ENCODE assay signal across 8 mouse cellular contexts in genomic region chr14:54432837-54433830, GRCm38 (mm10). TPM values are rescaled to one million over a fixed set of nuclear protein-coding genes. Genes with fewer than 3 reads are reported as not detected.
DNase-seq lines count a peak whose midpoint lies in the region; ATAC-seq and TF ChIP-seq lines count a peak whose summit lies in the region.

No protein-coding gene starts in this region.

- H3K4me1 ChIP-seq in kidney, embryonic 14.5 days (ENCODE audit: control insufficient read depth, insufficient read depth, low read length): peaks cover 36% of the 10 kb centered on the region
- H3K4me1 ChIP-seq in CH12.LX (ENCODE audit: control insufficient read depth in 1 of 2, insufficient read depth in 2 of 2): peaks cover 14 to 28% of the 10 kb centered on the region in 2 experiments
- H3K4me1 ChIP-seq in embryonic facial prominence, embryonic 13.5 days: peaks cover 44% of the 10 kb centered on the region
- peaks cover 43% of the 10 kb centered on the region for H3K4me1 ChIP-seq in hindbrain, embryonic 12.5 days
- peaks cover 35% of the 10 kb centered on the region; the same call in 1 of the 2 replicates for H3K4me1 ChIP-seq in lung, postnatal 0 days (ENCODE audit: insufficient read depth, low read depth, low read length)

- peak overlapping the region; percentile 98 for H3K27ac ChIP-seq in kidney, embryonic 14.5 days (ENCODE audit: low read depth, low read length)
- no peak overlapping the region for H3K27ac ChIP-seq in CH12.LX (ENCODE audit: insufficient read depth, low read depth)
- peak overlapping the region; percentile 100 for H3K27ac ChIP-seq in embryonic facial prominence, embryonic 13.5 days
- H3K27ac ChIP-seq in hindbrain, embryonic 12.5 days: peak overlapping the region; percentile 89
- H3K27ac ChIP-seq in lung, postnatal 0 days (ENCODE audit: low read length): peak overlapping the region; percentile 98

- H3K9ac ChIP-seq in kidney, embryonic 14.5 days (ENCODE audit: low read depth, low read length): peak overlapping the region; percentile 99
- H3K9ac ChIP-seq in CH12.LX (ENCODE audit: insufficient read depth, low read depth): no peak overlapping the region
- H3K9ac ChIP-seq in embryonic facial prominence, embryonic 13.5 days: peak overlapping the region; percentile 100
- peak overlapping the region; percentile 86 for H3K9ac ChIP-seq in hindbrain, embryonic 12.5 days
- H3K9ac ChIP-seq in lung, postnatal 0 days (replicated peaks; ENCODE audit: low read depth): peak overlapping the region; percentile 97

- peak overlapping the region; percentile 64 for H3K4me2 ChIP-seq in kidney, embryonic 14.5 days (replicated peaks; ENCODE audit: low read depth, low read length)
- no peak overlapping the region for H3K4me2 ChIP-seq in CH12.LX (ENCODE audit: insufficient read depth, low read depth, poor library complexity, severe bottlenecking)
- peak overlapping the region; percentile 92 for H3K4me2 ChIP-seq in embryonic facial prominence, embryonic 13.5 days
- peak overlapping the region; percentile 60 for H3K4me2 ChIP-seq in hindbrain, embryonic 12.5 days (replicated peaks)
- peak overlapping the region; percentile 77 for H3K4me2 ChIP-seq in lung, postnatal 0 days (replicated peaks; ENCODE audit: low read depth, low read length)

- no peak for TF ChIP-seq EP300 in CH12.LX (IDR thresholded peaks at IDR 0.05; ENCODE audit: low read length)
- TF ChIP-seq EP300 in lung, postnatal 0 days (IDR thresholded peaks at IDR 0.05): no peak

- peak overlapping the region; percentile 93 for H3K4me3 ChIP-seq in kidney, embryonic 14.5 days (ENCODE audit: low read length)
- H3K4me3 ChIP-seq in CH12.LX (replicated peaks in 1 of 3; ENCODE audit: low read depth in 2 of 3, low read length in 2 of 3, poor library complexity in 1 of 3): no peak overlapping the region
- H3K4me3 ChIP-seq in embryonic facial prominence, embryonic 13.5 days: peak overlapping the region; percentile 89
- peak overlapping the region; percentile 67 for H3K4me3 ChIP-seq in hindbrain, embryonic 12.5 days
- H3K4me3 ChIP-seq in lung, postnatal 0 days (ENCODE audit: low read depth, low read length): peak overlapping the region; percentile 89

- TF ChIP-seq POLR2A in CH12.LX (IDR thresholded peaks at IDR 0.05; ENCODE audit: low read depth, low read length): no peak

- DNase-seq in kidney, postnatal 14 days: no peak
- DNase-seq in CH12.LX (ENCODE audit: extremely low read depth): no peak
- peak; percentile 51 for DNase-seq in lung, postnatal 0 days (ENCODE audit: low spot score)
- no peak for DNase-seq in embryo, embryonic 9.5 days (ENCODE audit: extremely low spot score)
- no peak for DNase-seq in spleen, adult 18-20 months

- H3K9me3 ChIP-seq in kidney, embryonic 14.5 days (ENCODE audit: control insufficient read depth, low read length): no peaks in the 10 kb centered on the region
- no peaks in the 10 kb centered on the region for H3K9me3 ChIP-seq in CH12.LX (replicated peaks; ENCODE audit: low read length)
- H3K9me3 ChIP-seq in embryonic facial prominence, embryonic 13.5 days: no peaks in the 10 kb centered on the region
- H3K9me3 ChIP-seq in hindbrain, embryonic 12.5 days (replicated peaks): no peaks in the 10 kb centered on the region
- H3K9me3 ChIP-seq in lung, postnatal 0 days (ENCODE audit: low read length): no peaks in the 10 kb centered on the region

- no peaks in the 10 kb centered on the region for H3K79me2 ChIP-seq in CH12.LX (replicated peaks; ENCODE audit: control insufficient read depth, extremely low read depth, insufficient read depth, poor library complexity, severe bottlenecking)

- dilution Hi-C loops in CH12.LX (cut with MboI; ENCODE audit: extremely low pct_ligation_motif_present, extremely low pct_unique_long_range_greater_than_20kb, low sequenced_read_pairs): no loop called here

- H3K27me3 ChIP-seq in kidney, embryonic 14.5 days (ENCODE audit: control insufficient read depth, insufficient read depth, low read length): no peaks in the 10 kb centered on the region
- H3K27me3 ChIP-seq in CH12.LX (replicated peaks): no peaks in the 10 kb centered on the region
- no peaks in the 10 kb centered on the region for H3K27me3 ChIP-seq in embryonic facial prominence, embryonic 13.5 days
- peaks cover 14% of the 10 kb centered on the region for H3K27me3 ChIP-seq in hindbrain, embryonic 12.5 days
- no peaks in the 10 kb centered on the region for H3K27me3 ChIP-seq in lung, postnatal 0 days (replicated peaks; ENCODE audit: insufficient read depth, low read length)

- no peak for TF ChIP-seq RAD21 in CH12.LX (IDR thresholded peaks at IDR 0.05; ENCODE audit: low read depth, low read length)

- H3K36me3 ChIP-seq in kidney, embryonic 14.5 days (ENCODE audit: control insufficient read depth, insufficient read depth, low read length): peaks cover 42% of the 10 kb centered on the region
- peaks cover 13 to 28% of the 10 kb centered on the region in 2 experiments for H3K36me3 ChIP-seq in CH12.LX (replicated peaks in 1 of 2; ENCODE audit: control insufficient read depth in 1 of 2, insufficient read depth in 1 of 2, low read length in 1 of 2)
- H3K36me3 ChIP-seq in embryonic facial prominence, embryonic 13.5 days: peaks cover 38% of the 10 kb centered on the region
- 0 out of 2 replicates have a peak, but pooled peaks cover 4% of the 10 kb centered on the region for H3K36me3 ChIP-seq in hindbrain, embryonic 12.5 days
- H3K36me3 ChIP-seq in lung, postnatal 0 days (ENCODE audit: insufficient read depth, low read length): no peaks in the 10 kb centered on the region; the same call in 1 of the 2 replicates

- in situ Hi-C loops in CH12.LX (cut with MboI; ENCODE audit: low pct_ligation_motif_present, low pct_unique_long_range_greater_than_20kb, low sequenced_read_pairs): loop anchor here (10.0 kb wide), 1 partner anchor 198 kb away; no protein-coding TSS in a partner anchor

- 22% methylated on average over 17 of the region's 17 CpGs for WGBS in kidney, embryonic 14.5 days
- 17% methylated on average over 17 of the region's 17 CpGs for WGBS in embryonic facial prominence, embryonic 13.5 days
- 46% methylated on average over 16 of the region's 17 CpGs for WGBS in hindbrain, embryonic 12.5 days
- WGBS in lung, postnatal 0 days: 9% methylated on average over 17 of the region's 17 CpGs

- peak; percentile 22 for ATAC-seq in kidney, embryonic 14.5 days (ENCODE audit: low FRiP score, low TSS enrichment)
- no peak for ATAC-seq in embryonic facial prominence, embryonic 13.5 days (ENCODE audit: insufficient number of reproducible peaks, insufficient read depth, low FRiP score, low TSS enrichment, low read depth)
- 0 out of 2 replicates have a peak, but pooled peaks have one; percentile 14 for ATAC-seq in hindbrain, embryonic 12.5 days (ENCODE audit: low FRiP score)
- ATAC-seq in lung, postnatal 0 days: 0 out of 2 replicates have a peak, but pooled peaks have one; percentile 4

- no peak for TF ChIP-seq CTCF in CH12.LX (conservative IDR thresholded peaks at IDR 0.05 in 1 of 2, IDR thresholded peaks at IDR 0.05 in 1 of 2; ENCODE audit: low read depth in 2 of 2, low read length in 2 of 2)
- TF ChIP-seq CTCF in lung, postnatal 0 days (IDR thresholded peaks at IDR 0.05): no peak

RNA-seq across cellular contexts. Expression of gene Mmp14, which starts 1.7 kb away (rescaled TPM):
- polyA plus RNA-seq in kidney, embryonic 14.5 days (2014; fragmentation: Nextera tagmentation; extraction: Ambion mirVana): 101 and 167 TPM in 2 replicates
- total RNA-seq in CH12.LX (2012; rRNA removed): 0.08 and 0.17 TPM in 2 replicates
- 0.08 and 0.11 TPM in 2 replicates for total RNA-seq in CH12.LX (2014; rRNA removed)
- polyA plus RNA-seq in CH12.LX (2012; ENCODE audit: insufficient read length, low read depth): 0.10 TPM in 1 of 2 replicates, not detected in the other
- 202 and 208 TPM in 2 replicates for polyA plus RNA-seq in embryonic facial prominence, embryonic 13.5 days (2015; fragmentation: Nextera tagmentation; extraction: Ambion mirVana)
- polyA plus RNA-seq in hindbrain, embryonic 12.5 days (2016; fragmentation: Nextera tagmentation; extraction: Ambion mirVana): 113 and 117 TPM in 2 replicates
- 150 and 155 TPM in 2 replicates for polyA plus RNA-seq in lung, postnatal 0 days (2015; fragmentation: Nextera tagmentation; extraction: Ambion mirVana)

RNA-seq across cellular contexts. Expression of gene Mrpl52, which starts 6.4 kb away (rescaled TPM):
- 269 and 360 TPM in 2 replicates for polyA plus RNA-seq in kidney, embryonic 14.5 days (2014; fragmentation: Nextera tagmentation; extraction: Ambion mirVana)
- total RNA-seq in CH12.LX (2012; rRNA removed) (309 and 328 TPM in 2 replicates), CH12.LX (2014; rRNA removed) (87.9 and 97.1 TPM in 2 replicates)
- 230 and 281 TPM in 2 replicates for polyA plus RNA-seq in CH12.LX (2012; ENCODE audit: insufficient read length, low read depth)
- 203 and 286 TPM in 2 replicates for polyA plus RNA-seq in embryonic facial prominence, embryonic 13.5 days (2015; fragmentation: Nextera tagmentation; extraction: Ambion mirVana)
- polyA plus RNA-seq in hindbrain, embryonic 12.5 days (2016; fragmentation: Nextera tagmentation; extraction: Ambion mirVana): 239 and 255 TPM in 2 replicates
- polyA plus RNA-seq in lung, postnatal 0 days (2015; fragmentation: Nextera tagmentation; extraction: Ambion mirVana): 251 and 266 TPM in 2 replicates

RNA-seq across cellular contexts. Expression of gene Slc7a7, which starts 15.6 kb away (rescaled TPM):
- 6.9 and 9.6 TPM in 2 replicates for polyA plus RNA-seq in kidney, embryonic 14.5 days (2014; fragmentation: Nextera tagmentation; extraction: Ambion mirVana)
- 43.3 and 50.4 TPM in 2 replicates for total RNA-seq in CH12.LX (2012; rRNA removed)
- total RNA-seq in CH12.LX (2014; rRNA removed): 23.8 and 27.8 TPM in 2 replicates
- 40.0 and 45.4 TPM in 2 replicates for polyA plus RNA-seq in CH12.LX (2012; ENCODE audit: insufficient read length, low read depth)
- 4.5 and 6.2 TPM in 2 replicates for polyA plus RNA-seq in embryonic facial prominence, embryonic 13.5 days (2015; fragmentation: Nextera tagmentation; extraction: Ambion mirVana)
- 5.1 and 5.2 TPM in 2 replicates for polyA plus RNA-seq in hindbrain, embryonic 12.5 days (2016; fragmentation: Nextera tagmentation; extraction: Ambion mirVana)
- 20.7 and 24.3 TPM in 2 replicates for polyA plus RNA-seq in lung, postnatal 0 days (2015; fragmentation: Nextera tagmentation; extraction: Ambion mirVana)

RNA-seq across cellular contexts. Expression of gene Lrp10, which starts 30.8 kb away (rescaled TPM):
- 32.0 and 47.0 TPM in 2 replicates for polyA plus RNA-seq in kidney, embryonic 14.5 days (2014; fragmentation: Nextera tagmentation; extraction: Ambion mirVana)
- total RNA-seq in CH12.LX (2012; rRNA removed) (51.4 and 60.0 TPM in 2 replicates), CH12.LX (2014; rRNA removed) (27.9 and 28.7 TPM in 2 replicates)
- polyA plus RNA-seq in CH12.LX (2012; ENCODE audit: insufficient read length, low read depth): 64.1 and 79.8 TPM in 2 replicates
- 29.7 and 33.1 TPM in 2 replicates for polyA plus RNA-seq in embryonic facial prominence, embryonic 13.5 days (2015; fragmentation: Nextera tagmentation; extraction: Ambion mirVana)
- 34.7 and 36.0 TPM in 2 replicates for polyA plus RNA-seq in hindbrain, embryonic 12.5 days (2016; fragmentation: Nextera tagmentation; extraction: Ambion mirVana)
- 92.5 and 96.5 TPM in 2 replicates for polyA plus RNA-seq in lung, postnatal 0 days (2015; fragmentation: Nextera tagmentation; extraction: Ambion mirVana)

RNA-seq across cellular contexts. Expression of gene Rem2, which starts 42.8 kb away (rescaled TPM):
- polyA plus RNA-seq in kidney, embryonic 14.5 days (2014; fragmentation: Nextera tagmentation; extraction: Ambion mirVana): 6.1 and 6.9 TPM in 2 replicates
- total RNA-seq in CH12.LX (2012; rRNA removed) (0.08 and 0.29 TPM in 2 replicates), CH12.LX (2014; rRNA removed) (not detected in 2 replicates)
- polyA plus RNA-seq in CH12.LX (2012; ENCODE audit: insufficient read length, low read depth): 0.18 TPM in 1 of 2 replicates, not detected in the other
- 2.1 and 3.6 TPM in 2 replicates for polyA plus RNA-seq in embryonic facial prominence, embryonic 13.5 days (2015; fragmentation: Nextera tagmentation; extraction: Ambion mirVana)
- polyA plus RNA-seq in hindbrain, embryonic 12.5 days (2016; fragmentation: Nextera tagmentation; extraction: Ambion mirVana): 39.3 and 46.1 TPM in 2 replicates
- polyA plus RNA-seq in lung, postnatal 0 days (2015; fragmentation: Nextera tagmentation; extraction: Ambion mirVana): 11.9 and 16.0 TPM in 2 replicates

Comparison
In these comparisons a context has a peak if more than half of its experiments do, and no peak if none do; other contexts are left out.
1. H3K4me3 ChIP-seq: peak in kidney, embryonic 14.5 days (single experiment), embryonic facial prominence, embryonic 13.5 days (single experiment), hindbrain, embryonic 12.5 days (single experiment) and lung, postnatal 0 days (single experiment); none in CH12.LX (0 of 3).
2. RNA of gene Mmp14, which starts 1.7 kb away (polyA plus RNA-seq): 202 to 208 TPM in embryonic facial prominence, embryonic 13.5 days, 101 to 167 TPM in kidney, embryonic 14.5 days, 150 to 155 TPM in lung, postnatal 0 days and 113 to 117 TPM in hindbrain, embryonic 12.5 days; 0.10 TPM in CH12.LX; every median in the first group is over 10 times any median in the second.